Mouse (Mus musculus) small intestine, adult 2 months (tissue): Measurements from ENCODE around the gene Zfhx3.
A peak's percentile ranks its signal among the peaks of the same experiment; 100 is the strongest.

Source experiments
- CTCF ChIP-seq: fragments of 200-500 bp; IDR thresholded peaks from 2 replicates; pipeline ENCODE4 v1.5.1; 2012; ENCODE audit warnings: low read depth, mild to moderate bottlenecking, control low read depth, inconsistent platforms, low read length, moderate library complexity, mixed read lengths; ENCODE audit not compliant: insufficient replicate concordance, insufficient read length; ENCODE audit errors: extremely low read depth
- POLR2A ChIP-seq: fragments of 200-500 bp; IDR thresholded peaks from 2 replicates; pipeline ENCODE4 v1.6.1; 2012; ENCODE audit warnings: low read depth, mild to moderate bottlenecking, control low read depth, inconsistent platforms, low read length, moderate library complexity

DNA sequence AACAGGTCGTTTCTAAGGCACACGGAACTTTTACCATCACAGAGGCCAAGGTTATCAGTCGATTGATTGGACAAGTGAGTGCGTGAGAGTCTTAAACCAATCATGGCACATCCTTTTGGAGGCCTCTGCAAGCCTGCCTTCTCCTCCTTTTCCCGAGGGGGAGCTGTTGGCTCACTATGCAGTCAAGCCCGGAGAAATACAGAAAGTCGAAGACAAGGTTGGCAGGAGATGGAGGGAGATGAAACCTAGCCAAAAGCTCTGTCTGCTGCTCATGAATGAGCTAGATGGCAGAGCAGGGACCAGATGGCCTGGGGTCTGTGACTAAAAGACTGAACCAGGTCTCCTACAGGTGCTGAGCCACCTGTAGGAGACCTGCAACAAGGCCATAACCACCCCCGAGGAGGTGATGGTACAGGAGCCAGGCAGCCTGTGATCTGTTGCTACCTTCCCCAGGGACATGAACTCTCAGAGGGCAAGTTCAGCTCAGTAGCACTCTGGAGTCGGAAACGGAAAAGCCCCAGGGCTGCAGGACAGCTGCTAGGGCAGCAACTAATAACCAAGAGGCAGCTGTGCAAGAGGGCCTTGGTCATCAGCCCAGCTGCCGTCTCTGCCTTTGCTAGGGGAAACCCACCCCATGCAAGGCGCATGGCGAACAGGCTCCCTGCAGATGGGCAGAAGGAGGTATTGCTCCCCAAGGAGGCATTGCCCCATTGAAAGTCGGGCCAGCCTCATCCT is 848.3 kb downstream of the Zfhx3 start:
- TF ChIP-seq CTCF (peak; percentile 36; the same call in 1 of the 2 replicates), POLR2A (no peak)
